Mouse (Mus musculus): ENCODE measurements around the gene Mtfp1. TPM values are rescaled to one million over a fixed set of nuclear protein-coding genes. Genes with fewer than 3 reads are reported as not detected.

Mtfp1 gene
- polyA plus RNA-seq, 1 experiment: 11.6 TPM

DNA sequence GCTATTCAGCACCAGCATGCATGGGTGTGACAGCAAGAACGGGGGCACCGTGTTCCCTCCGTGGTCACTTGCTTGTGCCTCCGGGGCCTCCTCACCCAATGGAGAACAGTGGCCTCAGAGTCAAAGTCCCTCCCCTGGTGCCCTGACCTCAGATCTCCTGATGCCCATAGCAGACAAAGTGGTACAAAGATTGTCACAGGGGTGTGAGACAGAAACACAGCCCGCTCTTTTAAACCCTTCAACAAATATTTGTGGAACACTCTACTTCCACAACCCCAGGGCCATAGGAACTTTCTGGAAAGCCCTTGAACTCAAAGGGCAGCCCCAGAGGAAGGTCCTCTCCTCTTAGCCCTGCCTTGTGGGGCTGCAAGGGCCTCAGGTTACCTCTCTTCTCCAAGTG lies 27.0 kb upstream of the Mtfp1 start:
- no peak for DNase-seq
- no peak overlapping the region for H3K27ac ChIP-seq (ENCODE audit: control insufficient read depth, insufficient read depth, low read length)
- TF ChIP-seq CTCF (IDR thresholded peaks at IDR 0.05; ENCODE audit: borderline replicate concordance, control insufficient read depth, extremely low read depth, insufficient read depth, low read length, poor library complexity) (no peak), POLR2A (IDR thresholded peaks at IDR 0.05; ENCODE audit: control insufficient read depth, extremely low read depth, insufficient read depth, low read length, poor library complexity) (no peak)
- WGBS: 95% methylated on average over 5 of the region's 5 CpGs
- H3K36me3 ChIP-seq (ENCODE audit: control insufficient read depth, insufficient read depth, low read length): no peaks in the 10 kb centered on the region
- peaks cover 8% of the 10 kb centered on the region; the same call in 1 of the 2 replicates for H3K27me3 ChIP-seq (ENCODE audit: control insufficient read depth, insufficient read depth, low read length)
- peaks cover 13% of the 10 kb centered on the region for H3K4me1 ChIP-seq (replicated peaks; ENCODE audit: control insufficient read depth, insufficient read depth, low read length)
- no peak overlapping the region for H3K4me3 ChIP-seq (ENCODE audit: control insufficient read depth, insufficient read depth, low read length)

- Histone ChIP-seq H3K27ac (ENCODE audit: control insufficient read depth, insufficient read depth, low read length) (no peak overlapping the region), H3K4me1 (replicated peaks; ENCODE audit: control insufficient read depth, insufficient read depth, low read length) (peaks cover 13% of the 10 kb centered on the region)
- WGBS: 95% methylated on average over 3 of the region's 3 CpGs
These were observed 26.4 kb upstream of the Mtfp1 start for GRCm38 (mm10) chr11:4121691-4122090.

GRCm38 (mm10) chr11:4119635-4120034 lies 24.4 kb upstream of the Mtfp1 start:
- DNase-seq: no peak
- H3K36me3 ChIP-seq (ENCODE audit: control insufficient read depth, insufficient read depth, low read length): no peaks in the 10 kb centered on the region
- H3K27me3 ChIP-seq (ENCODE audit: control insufficient read depth, insufficient read depth, low read length): peaks cover 8% of the 10 kb centered on the region; the same call in 1 of the 2 replicates
- peaks cover 13% of the 10 kb centered on the region for H3K4me1 ChIP-seq (replicated peaks; ENCODE audit: control insufficient read depth, insufficient read depth, low read length)
- whole genome bisulfite sequencing: 37% methylated on average over 5 of the region's 5 CpGs
- no peak for TF ChIP-seq CTCF (IDR thresholded peaks at IDR 0.05; ENCODE audit: borderline replicate concordance, control insufficient read depth, extremely low read depth, insufficient read depth, low read length, poor library complexity)
- no peak for TF ChIP-seq POLR2A (IDR thresholded peaks at IDR 0.05; ENCODE audit: control insufficient read depth, extremely low read depth, insufficient read depth, low read length, poor library complexity)
- no peak overlapping the region for H3K27ac ChIP-seq (ENCODE audit: control insufficient read depth, insufficient read depth, low read length)
- no peak overlapping the region for H3K4me3 ChIP-seq (ENCODE audit: control insufficient read depth, insufficient read depth, low read length)

More at GRCm38 (mm10) chr11:4121691-4122090, 26.4 kb upstream of the Mtfp1 start:
- no peaks in the 10 kb centered on the region for H3K36me3 ChIP-seq (ENCODE audit: control insufficient read depth, insufficient read depth, low read length)
- H3K27me3 ChIP-seq (ENCODE audit: control insufficient read depth, insufficient read depth, low read length): peaks cover 8% of the 10 kb centered on the region; the same call in 1 of the 2 replicates
- TF ChIP-seq POLR2A (IDR thresholded peaks at IDR 0.05; ENCODE audit: control insufficient read depth, extremely low read depth, insufficient read depth, low read length, poor library complexity): no peak
- no peak for TF ChIP-seq CTCF (IDR thresholded peaks at IDR 0.05; ENCODE audit: borderline replicate concordance, control insufficient read depth, extremely low read depth, insufficient read depth, low read length, poor library complexity)
- no peak for DNase-seq
- H3K4me3 ChIP-seq (ENCODE audit: control insufficient read depth, insufficient read depth, low read length): no peak overlapping the region

DNA sequence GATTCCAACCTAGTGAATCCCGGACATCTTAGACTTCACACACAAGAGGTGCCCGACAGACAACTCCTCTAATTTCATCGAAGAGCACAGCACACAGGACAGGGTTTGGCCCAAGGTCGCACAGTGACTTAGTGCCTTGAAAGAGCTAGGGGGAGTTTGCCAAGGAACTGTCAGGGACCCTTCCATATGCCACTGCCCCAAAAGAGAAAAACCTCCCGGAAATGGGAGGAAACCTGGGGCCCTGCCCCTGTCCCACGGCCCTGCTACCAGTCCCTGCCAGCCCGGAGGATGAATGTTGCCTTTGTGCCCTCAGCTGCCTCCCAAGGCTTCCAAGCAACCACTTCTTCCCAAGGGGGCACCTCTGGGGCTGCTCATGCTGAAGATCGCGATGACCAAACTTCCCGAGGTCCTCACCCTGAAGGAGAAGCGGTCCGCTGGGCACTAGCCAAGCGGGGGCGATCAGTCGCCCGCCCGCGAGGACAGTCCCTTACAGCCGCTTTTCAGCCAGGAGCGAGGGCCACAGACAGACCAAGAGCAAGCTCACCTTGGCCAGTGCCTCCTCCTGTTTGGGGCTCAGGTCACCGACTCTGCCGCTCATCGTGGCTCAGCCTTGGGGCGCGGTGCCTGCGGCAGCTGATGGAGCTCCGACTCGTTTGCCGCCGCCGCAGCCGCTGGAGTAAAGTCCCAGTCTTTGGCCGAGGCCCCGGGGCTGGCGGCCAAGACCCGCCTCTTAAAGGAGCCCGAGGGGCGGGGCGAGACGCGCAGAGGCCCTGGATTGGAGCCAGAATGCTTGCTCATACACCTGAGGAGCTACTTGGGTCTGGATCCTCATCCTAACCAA lies 23.1 kb upstream of the Mtfp1 start:
- peak; percentile 9 for DNase-seq
- peaks cover 10% of the 10 kb centered on the region for H3K4me1 ChIP-seq (replicated peaks; ENCODE audit: control insufficient read depth, insufficient read depth, low read length)
- TF ChIP-seq CTCF (IDR thresholded peaks at IDR 0.05; ENCODE audit: borderline replicate concordance, control insufficient read depth, extremely low read depth, insufficient read depth, low read length, poor library complexity) (no peak), POLR2A (IDR thresholded peaks at IDR 0.05; ENCODE audit: control insufficient read depth, extremely low read depth, insufficient read depth, low read length, poor library complexity) (no peak)
- 3% methylated on average over 41 of the region's 41 CpGs for WGBS
- H3K27ac ChIP-seq (ENCODE audit: control insufficient read depth, insufficient read depth, low read length): no peak overlapping the region
- H3K36me3 ChIP-seq (ENCODE audit: control insufficient read depth, insufficient read depth, low read length): no peaks in the 10 kb centered on the region
- peak overlapping the region; percentile 4; the same call in 1 of the 2 replicates for H3K4me3 ChIP-seq (ENCODE audit: control insufficient read depth, insufficient read depth, low read length)
- H3K27me3 ChIP-seq (ENCODE audit: control insufficient read depth, insufficient read depth, low read length): peaks cover 8% of the 10 kb centered on the region; the same call in 1 of the 2 replicates

GRCm38 (mm10) chr11:4117372-4118071 lies 22.3 kb upstream of the Mtfp1 start:
- DNase-seq: no peak
- Histone ChIP-seq H3K27me3 (ENCODE audit: control insufficient read depth, insufficient read depth, low read length) (peaks cover 8% of the 10 kb centered on the region; the same call in 1 of the 2 replicates), H3K4me3 (ENCODE audit: control insufficient read depth, insufficient read depth, low read length) (no peak overlapping the region), H3K27ac (ENCODE audit: control insufficient read depth, insufficient read depth, low read length) (no peak overlapping the region), H3K4me1 (replicated peaks; ENCODE audit: control insufficient read depth, insufficient read depth, low read length) (peaks cover 4% of the 10 kb centered on the region; the same call in 1 of the 2 replicates), H3K36me3 (ENCODE audit: control insufficient read depth, insufficient read depth, low read length) (no peaks in the 10 kb centered on the region)
- WGBS: 27% methylated on average over 3 of the region's 3 CpGs
- TF ChIP-seq CTCF (IDR thresholded peaks at IDR 0.05; ENCODE audit: borderline replicate concordance, control insufficient read depth, extremely low read depth, insufficient read depth, low read length, poor library complexity) (no peak), POLR2A (IDR thresholded peaks at IDR 0.05; ENCODE audit: control insufficient read depth, extremely low read depth, insufficient read depth, low read length, poor library complexity) (no peak)

GRCm38 (mm10) chr11:4116458-4117141 lies 21.4 kb upstream of the Mtfp1 start:
- 57% methylated on average over 11 of the region's 11 CpGs for WGBS
- H3K36me3 ChIP-seq (ENCODE audit: control insufficient read depth, insufficient read depth, low read length): no peaks in the 10 kb centered on the region
- TF ChIP-seq CTCF (IDR thresholded peaks at IDR 0.05; ENCODE audit: borderline replicate concordance, control insufficient read depth, extremely low read depth, insufficient read depth, low read length, poor library complexity): no peak
- TF ChIP-seq POLR2A (IDR thresholded peaks at IDR 0.05; ENCODE audit: control insufficient read depth, extremely low read depth, insufficient read depth, low read length, poor library complexity): no peak
- peaks cover 8% of the 10 kb centered on the region; the same call in 1 of the 2 replicates for H3K27me3 ChIP-seq (ENCODE audit: control insufficient read depth, insufficient read depth, low read length)
- no peak for DNase-seq
- H3K4me3 ChIP-seq (ENCODE audit: control insufficient read depth, insufficient read depth, low read length): no peak overlapping the region
- H3K4me1 ChIP-seq (replicated peaks; ENCODE audit: control insufficient read depth, insufficient read depth, low read length): peaks cover 4% of the 10 kb centered on the region; the same call in 1 of the 2 replicates
- no peak overlapping the region for H3K27ac ChIP-seq (ENCODE audit: control insufficient read depth, insufficient read depth, low read length)

Measured in thymus, adult 2 months (tissue).